Mouse (Mus musculus): Measurements from ENCODE around the gene Dpy19l3.
A peak's percentile ranks its signal among the peaks of the same experiment; 100 is the strongest.

Gene Dpy19l3

GRCm38 (mm10) chr7:35754033-35754885, at the start of gene Dpy19l3:
Gene Dpy19l3 (minus strand): TSS chr7:35754454.
- peak; percentile 85 to 87 for DNase-seq (ENCODE audit: low spot score in 2 of 2)

GRCm38 (mm10) chr7:35802906-35803595, 48.8 kb upstream of the Dpy19l3 start, which contains the start of gene Zfp507:
Gene Zfp507 (minus strand): TSS chr7:35803003.
- peak; percentile 77 to 86 for DNase-seq (ENCODE audit: low spot score in 2 of 2)

- peak in 1 of 2 experiments; percentile 5 for DNase-seq (ENCODE audit: low spot score in 2 of 2)
These were observed 48.1 kb upstream of the Dpy19l3 start for GRCm38 (mm10) chr7:35802201-35802905.

GRCm38 (mm10) chr7:35796123-35796522, 41.9 kb upstream of the Dpy19l3 start:
- no peak for DNase-seq (ENCODE audit: low spot score in 2 of 2)

GRCm38 (mm10) chr7:35794145-35794664, 40.0 kb upstream of the Dpy19l3 start:
- DNase-seq (ENCODE audit: low spot score in 2 of 2) = no peak

GRCm38 (mm10) chr7:35792150-35792848, 38.0 kb upstream of the Dpy19l3 start:
- no peak for DNase-seq (ENCODE audit: low spot score in 2 of 2)

- DNase-seq (ENCODE audit: low spot score in 2 of 2) = no peak
These were observed 36.7 kb upstream of the Dpy19l3 start for GRCm38 (mm10) chr7:35790926-35791325.

- no peak for DNase-seq (ENCODE audit: low spot score in 2 of 2)
These were observed 35.9 kb upstream of the Dpy19l3 start for GRCm38 (mm10) chr7:35790201-35790600.

- peak; percentile 18 to 21 for DNase-seq (ENCODE audit: low spot score in 2 of 2)
These were observed 31.3 kb upstream of the Dpy19l3 start for GRCm38 (mm10) chr7:35785579-35785978.

GRCm38 (mm10) chr7:35782252-35782651, 28.0 kb upstream of the Dpy19l3 start:
- no peak for DNase-seq (ENCODE audit: low spot score in 2 of 2)

- no peak for DNase-seq (ENCODE audit: low spot score in 2 of 2)
These were observed 19.9 kb upstream of the Dpy19l3 start for GRCm38 (mm10) chr7:35774127-35774526.

GRCm38 (mm10) chr7:35772347-35772746, 18.1 kb upstream of the Dpy19l3 start:
- DNase-seq (ENCODE audit: low spot score in 2 of 2) = no peak

- no peak for DNase-seq (ENCODE audit: low spot score in 2 of 2)
These were observed 16.9 kb upstream of the Dpy19l3 start for GRCm38 (mm10) chr7:35771106-35771505.

- DNase-seq (ENCODE audit: low spot score in 2 of 2) = no peak
These were observed 15.9 kb upstream of the Dpy19l3 start for GRCm38 (mm10) chr7:35770122-35770521.

- no peak for DNase-seq (ENCODE audit: low spot score in 2 of 2)
These were observed 10.2 kb upstream of the Dpy19l3 start for GRCm38 (mm10) chr7:35764461-35764860.

- DNase-seq (ENCODE audit: low spot score in 2 of 2) = no peak
These were observed 7.5 kb upstream of the Dpy19l3 start for GRCm38 (mm10) chr7:35761801-35762200.

GRCm38 (mm10) chr7:35759602-35760001, 5.3 kb upstream of the Dpy19l3 start:
- no peak for DNase-seq (ENCODE audit: low spot score in 2 of 2)

GRCm38 (mm10) chr7:35756510-35757440, 2.5 kb upstream of the Dpy19l3 start:
- no peak for DNase-seq (ENCODE audit: low spot score in 2 of 2)

- DNase-seq (ENCODE audit: low spot score in 2 of 2) = no peak
These were observed 573 bp upstream of the Dpy19l3 start for GRCm38 (mm10) chr7:35754886-35755168.

GRCm38 (mm10) chr7:35753319-35754032, 778 bp downstream of the Dpy19l3 start:
- no peak for DNase-seq (ENCODE audit: low spot score in 2 of 2)

All from urinary bladder, postnatal 36 days (tissue).